Mouse (Mus musculus) neutrophil, adult 59 days (primary cell): Measurements from ENCODE around the gene Myo9a. TPM values are rescaled to one million over a fixed set of nuclear protein-coding genes. Genes with fewer than 3 reads are reported as not detected.

Source experiments
- total RNA-seq, 2 experiments: library from RNA; stranded (reverse); gene quantifications; 1 replicate in 1 of 2; 2 replicates in 1 of 2; pipeline ENCODE4 v1.2.4; 2023

Gene Myo9a
- 10 to 100 TPM; 16.3 to 23.1 TPM for total RNA-seq

GRCm38 (mm10) chr9:59750267-59751065 lies at the start of gene Myo9a, which contains the start of gene Senp8:
TSS of gene Myo9a (plus strand) at chr9:59750896.
TSS of gene Senp8 (minus strand) at chr9:59750710.

GRCm38 (mm10) chr9:59960559-59960958 lies 209.9 kb downstream of the Myo9a start, which contains the start of gene Nr2e3:
TSS of gene Nr2e3 (minus strand) at chr9:59960659.

Other genes starting within 250 kb of the Myo9a start
- gene Hexa, start 211.4 kb upstream of the Myo9a start, total RNA-seq, result 100 to 1,000 TPM; 136 to 157 TPM
- 1 to 10 TPM; 6.8 to 7.0 TPM for gene Tmem202, start 211.0 kb upstream of the Myo9a start, total RNA-seq
- not detected for gene Celf6, start 173.0 kb upstream of the Myo9a start, total RNA-seq
- 10 to 100 TPM; 30.7 to 31.6 TPM for gene Parp6, start 133.6 kb upstream of the Myo9a start, total RNA-seq
- gene Pkm, start 94.5 kb upstream of the Myo9a start, total RNA-seq, result 1,000 to 10,000 TPM; 1,107 to 1,126 TPM
- gene Gramd2, start 70.8 kb upstream of the Myo9a start, total RNA-seq, result 1 to 10 TPM; 4.5 to 8.1 TPM
- 1 to 10 TPM; 1.7 to 2.7 TPM for gene Senp8, start 186 bp upstream of the Myo9a start, total RNA-seq
- gene Nr2e3, start 209.8 kb downstream of the Myo9a start, total RNA-seq, result not detected